Mouse (Mus musculus) hindlimb bud, embryonic 11.5 days (tissue): ENCODE measurements around the gene Scrt2.
"Not testable (repeated sequence)": the region's sequence is repeated elsewhere in the genome, so short reads cannot be mapped to it uniquely, and the experiment has no call there.

ENCODE experiments used
- DNase-seq: peaks from one replicate; pipeline ENCODE4 v3.0.0-alpha.2; 2012; ENCODE audit warnings: low read depth, low spot score; ENCODE audit errors: extremely low spot score

Gene Scrt2

GRCm38 (mm10) chr2:152080685-152081541, at the start of gene Scrt2:
Gene Scrt2 (plus strand): TSS chr2:152081529.
- no peak for DNase-seq

GRCm38 (mm10) chr2:152040101-152040500, 41.2 kb upstream of the Scrt2 start:
- no peak for DNase-seq

GRCm38 (mm10) chr2:152047116-152048002, 34.0 kb upstream of the Scrt2 start:
- DNase-seq, result no peak

DNA sequence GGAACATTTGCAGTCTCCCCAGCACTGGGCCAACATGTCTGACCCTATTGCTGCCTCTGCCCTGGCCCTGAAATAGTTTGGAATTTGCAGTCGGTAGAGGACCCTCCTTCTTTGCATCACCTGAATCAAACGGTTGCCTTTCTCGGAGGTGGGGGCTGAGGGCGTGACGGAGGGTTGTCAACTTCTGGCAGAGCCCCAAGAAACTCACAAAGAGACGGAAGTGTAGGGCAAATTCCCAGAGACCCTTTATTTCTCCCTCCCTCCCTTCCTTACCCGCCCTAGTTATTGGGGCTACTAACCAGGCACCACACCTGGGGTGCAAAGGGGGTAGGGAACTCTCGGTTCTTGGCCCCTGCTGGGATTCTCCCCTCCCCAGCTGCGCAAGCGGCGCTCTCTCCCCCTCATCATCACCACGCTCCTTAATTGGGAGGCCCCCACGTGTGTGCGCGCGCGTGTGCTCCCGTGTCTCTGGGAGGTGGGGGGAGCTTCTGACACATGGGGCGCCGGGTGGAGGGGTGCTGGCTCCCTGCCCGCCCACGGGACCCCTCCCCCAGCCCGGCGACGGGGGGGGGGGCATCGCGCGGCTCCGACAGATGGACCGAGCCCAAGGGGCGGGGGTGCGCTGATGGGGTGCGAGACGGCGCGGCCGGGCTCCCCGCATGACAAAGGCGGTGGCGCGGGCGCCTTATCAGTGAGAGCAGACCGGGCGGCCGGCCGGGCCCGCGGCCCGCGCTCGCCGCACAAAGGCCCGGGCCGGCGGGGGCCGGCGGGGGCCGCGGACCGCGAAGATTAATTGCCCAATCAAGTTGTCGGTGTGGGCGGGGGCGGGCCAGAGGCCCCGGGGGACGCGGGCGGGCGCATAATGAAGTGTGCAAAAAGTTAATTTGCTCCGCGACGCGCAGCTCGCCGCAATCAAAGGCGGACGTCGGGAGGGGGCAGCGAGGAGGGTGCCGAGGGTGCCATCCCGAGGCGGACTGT, 33.0 kb upstream of the Scrt2 start:
- no peak for DNase-seq

GRCm38 (mm10) chr2:152048981-152049441, 32.3 kb upstream of the Scrt2 start:
- no peak for DNase-seq

- DNase-seq, result no peak
These were observed 31.6 kb upstream of the Scrt2 start for GRCm38 (mm10) chr2:152049611-152050270.

GRCm38 (mm10) chr2:152050316-152050715, 31.0 kb upstream of the Scrt2 start:
- DNase-seq, result no peak

DNA sequence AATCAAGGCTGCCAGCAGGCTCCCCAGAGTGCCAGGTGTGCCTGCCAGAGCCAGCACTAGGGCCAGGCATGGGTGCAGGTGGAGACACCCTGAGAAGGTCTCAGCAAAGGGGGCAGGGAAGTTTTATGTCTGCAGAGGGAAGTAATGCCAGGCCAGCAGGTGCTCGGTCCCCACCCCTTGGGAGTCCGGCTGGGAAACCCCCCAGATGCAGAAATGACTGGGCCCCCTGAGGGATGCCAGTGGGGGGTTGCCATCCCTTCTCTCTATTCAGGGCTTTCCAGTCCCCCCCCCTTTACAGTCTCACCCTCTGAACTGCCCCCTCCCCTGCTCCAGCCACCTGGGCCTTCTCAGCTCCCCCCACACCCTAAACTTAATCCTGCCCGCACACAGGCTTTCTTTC, 29.3 kb upstream of the Scrt2 start:
- DNase-seq, result no peak

DNA sequence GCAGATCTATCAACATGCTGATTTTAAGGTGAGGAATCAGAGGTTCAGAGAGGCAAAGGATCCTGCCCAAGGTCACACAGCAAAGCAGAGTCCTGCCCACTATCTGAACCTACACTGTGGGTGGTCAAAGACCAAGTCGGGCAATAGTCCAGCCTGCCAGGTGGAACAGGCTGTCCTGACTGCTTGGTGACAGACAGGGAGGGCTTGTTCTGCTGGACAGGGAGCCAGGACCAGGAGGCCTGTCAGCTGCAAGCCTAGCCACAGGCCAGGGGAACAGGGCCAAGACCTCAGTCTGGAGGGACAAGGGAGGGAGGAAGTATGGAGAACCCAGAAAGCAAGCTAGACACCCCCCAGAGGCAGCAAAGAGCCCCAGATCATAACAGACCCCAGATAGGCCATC, 25.9 kb upstream of the Scrt2 start:
- no peak for DNase-seq

- DNase-seq, result no peak
These were observed 24.7 kb upstream of the Scrt2 start for GRCm38 (mm10) chr2:152056368-152057251.

- DNase-seq, result no peak
These were observed 24.1 kb upstream of the Scrt2 start for GRCm38 (mm10) chr2:152057252-152057563.

GRCm38 (mm10) chr2:152062817-152063216, 18.5 kb upstream of the Scrt2 start:
- not testable (repeated sequence) for DNase-seq

DNA sequence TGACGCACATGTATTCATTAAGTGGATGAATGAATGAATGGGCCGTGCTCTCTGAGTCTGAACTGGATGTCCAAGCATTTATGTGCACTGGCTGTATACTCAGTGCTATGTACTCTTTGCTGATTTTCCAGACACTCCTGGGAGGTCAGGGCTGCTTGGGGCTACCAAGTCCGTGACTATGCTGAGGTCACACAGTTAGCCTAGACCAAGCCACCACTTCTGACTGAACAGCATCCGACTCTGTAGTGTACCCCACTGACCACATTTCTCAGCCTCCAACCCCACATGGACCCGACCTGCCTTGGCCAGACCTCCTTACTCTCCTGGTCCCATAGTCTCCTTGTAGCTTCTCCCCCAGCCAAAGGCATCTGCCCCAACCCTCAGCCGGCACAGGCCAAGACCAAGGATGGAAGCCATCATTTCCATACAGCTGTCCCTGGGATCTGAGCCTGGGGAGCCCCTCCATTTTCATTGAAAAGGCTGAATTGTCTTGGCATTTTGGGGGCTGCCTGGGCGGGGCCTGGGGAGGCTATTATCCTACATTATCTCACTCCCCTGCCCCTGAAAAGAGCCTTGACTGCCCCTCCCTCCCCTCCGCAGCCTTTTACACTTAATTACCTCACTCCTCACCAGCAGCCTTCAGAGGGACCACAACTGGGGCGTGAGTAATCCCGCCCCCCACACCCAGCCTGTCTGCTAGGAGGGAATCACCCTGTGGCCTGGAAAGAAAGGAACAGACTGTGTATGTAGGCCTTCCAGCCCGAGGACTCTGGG, 12.5 kb upstream of the Scrt2 start:
- DNase-seq, result no peak

DNA sequence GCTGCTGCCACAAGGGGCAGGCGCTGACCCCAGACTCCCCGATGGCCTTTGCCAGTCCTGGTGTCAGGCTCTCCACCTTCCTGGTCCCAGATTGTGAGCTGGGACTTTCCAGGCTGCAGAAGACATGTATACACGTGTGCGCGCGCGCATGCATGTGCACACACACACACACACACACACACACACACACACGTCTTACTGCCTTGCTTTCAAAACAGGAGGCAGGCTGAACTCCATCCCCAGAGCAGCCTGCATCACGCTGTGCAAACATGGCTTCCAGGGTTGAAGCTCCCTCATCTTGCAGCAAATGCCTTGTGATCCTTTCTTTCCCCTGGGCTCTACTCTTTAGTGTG, 11.9 kb upstream of the Scrt2 start:
- no peak for DNase-seq

DNA sequence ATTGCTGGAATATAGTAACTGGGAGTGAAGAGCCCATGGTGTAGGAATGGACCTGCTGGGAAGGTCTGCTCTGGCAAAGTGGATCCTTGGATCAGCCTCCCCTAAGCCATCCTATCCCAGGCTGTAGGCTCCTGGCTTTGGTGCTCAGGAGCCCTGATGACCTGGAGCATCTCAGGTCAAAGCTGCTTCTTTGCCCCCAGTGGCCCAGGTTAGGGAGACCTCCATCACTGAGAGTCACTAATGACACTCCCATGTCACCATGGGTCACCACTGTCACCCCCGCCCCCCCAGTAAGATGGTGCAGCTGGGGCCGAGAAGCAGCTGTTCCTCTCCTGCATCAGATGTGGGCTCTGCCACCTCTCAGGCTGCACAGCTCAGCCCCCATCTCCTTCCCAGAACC, 11.4 kb upstream of the Scrt2 start:
- no peak for DNase-seq

- no peak for DNase-seq
These were observed 6.8 kb upstream of the Scrt2 start for GRCm38 (mm10) chr2:152074521-152074920.

GRCm38 (mm10) chr2:152075294-152075889, 5.9 kb upstream of the Scrt2 start:
- DNase-seq, result no peak

DNA sequence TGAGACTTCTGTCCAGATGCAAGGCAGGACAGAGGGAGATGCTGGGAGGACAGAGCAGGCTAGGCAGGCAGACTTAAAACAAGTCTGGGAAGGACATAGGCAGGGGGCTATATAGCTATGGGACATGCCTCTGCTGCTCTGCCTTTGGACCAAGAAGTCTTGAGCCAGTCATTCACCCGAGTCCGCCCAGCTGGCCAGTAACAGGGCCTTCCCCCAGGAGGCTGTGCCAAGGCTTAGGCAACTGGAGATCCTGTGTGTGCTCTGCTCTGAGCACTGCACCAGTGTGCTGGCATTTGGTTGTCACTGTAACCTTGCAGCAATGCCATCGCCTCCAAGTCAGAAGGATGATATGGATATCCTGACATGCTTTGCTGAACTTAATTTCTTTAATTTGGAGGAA, 4.0 kb upstream of the Scrt2 start:
- DNase-seq, result no peak
